Mouse (Mus musculus) T-cell, adult 2 months (primary cell): Measurements from ENCODE around the gene Dcaf5.

Experiments used
- DNase-seq: peaks from one replicate; pipeline ENCODE4 v3.0.0; 2022; ENCODE audit warnings: low spot score

Dcaf5 gene

DNA sequence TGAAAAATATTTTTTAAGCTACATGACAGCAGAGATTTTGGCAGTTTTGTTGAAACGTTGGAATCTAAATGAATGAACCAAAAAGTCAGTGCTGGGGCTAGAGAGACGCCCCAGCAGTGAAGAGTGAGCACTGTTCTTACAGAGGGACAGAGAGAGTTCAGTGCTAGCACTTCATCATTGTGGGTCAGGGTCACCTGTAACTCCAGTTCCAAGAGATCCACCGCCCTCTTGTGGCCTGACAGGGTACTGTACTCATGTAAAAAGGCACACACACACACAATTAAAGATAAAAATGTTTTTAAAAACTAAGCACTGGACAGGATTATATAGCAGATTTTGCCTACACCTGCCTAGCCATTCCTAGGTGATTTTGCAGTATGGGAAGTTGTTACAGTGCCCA lies 29.8 kb downstream of the Dcaf5 start:
- peak; percentile 51 for DNase-seq

- no peak for DNase-seq
Observed at GRCm38 (mm10) chr12:80404139-80404538, 32.3 kb downstream of the Dcaf5 start.

- DNase-seq: no peak
Observed at GRCm38 (mm10) chr12:80399147-80399546, 37.3 kb downstream of the Dcaf5 start.

- DNase-seq: no peak
Observed at GRCm38 (mm10) chr12:80396397-80396796, 40.0 kb downstream of the Dcaf5 start.

GRCm38 (mm10) chr12:80395270-80395669 lies 41.1 kb downstream of the Dcaf5 start:
- no peak for DNase-seq

DNA sequence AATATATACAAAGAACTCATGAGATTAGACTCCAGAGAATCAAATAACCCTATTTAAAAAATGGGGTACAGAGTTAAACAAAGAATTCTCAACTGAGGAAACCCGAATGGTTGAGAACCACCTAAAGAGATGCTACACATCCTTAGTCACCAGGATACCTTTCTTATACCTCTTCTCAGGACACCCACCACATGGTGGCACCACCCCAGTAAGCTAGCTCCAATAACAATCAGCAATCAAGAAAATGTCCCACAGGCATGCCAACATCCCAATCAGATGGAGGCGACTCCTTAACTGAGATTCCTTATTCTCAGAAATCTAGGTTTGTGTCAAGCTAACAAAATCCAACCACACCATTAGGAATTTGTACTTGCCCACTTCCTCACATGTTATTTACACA lies 42.4 kb downstream of the Dcaf5 start:
- peak; percentile 17 for DNase-seq

GRCm38 (mm10) chr12:80389448-80389847 lies 47.0 kb downstream of the Dcaf5 start:
- no peak for DNase-seq

DNA sequence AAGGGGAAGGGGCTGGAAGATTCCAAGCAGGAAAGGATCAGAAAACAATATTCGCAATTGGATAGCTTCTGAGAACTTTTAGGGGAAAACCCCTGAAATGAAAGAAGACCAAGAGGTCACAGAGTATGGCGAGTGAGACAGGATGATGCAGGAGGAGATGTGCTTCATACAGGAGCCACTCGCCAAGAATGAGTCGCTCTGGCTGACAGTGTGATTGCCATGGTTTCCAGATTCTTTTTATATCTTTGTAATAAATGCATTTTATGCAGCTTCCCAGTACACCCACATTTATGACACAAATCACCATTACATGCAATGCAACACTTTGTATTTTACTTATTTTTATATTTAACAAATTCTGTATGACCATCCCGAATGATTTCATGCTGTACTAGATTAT lies 49.1 kb downstream of the Dcaf5 start:
- no peak for DNase-seq

GRCm38 (mm10) chr12:80385361-80385760 lies 51.0 kb downstream of the Dcaf5 start:
- DNase-seq: no peak

- no peak for DNase-seq
Observed at GRCm38 (mm10) chr12:80383478-80383877, 52.9 kb downstream of the Dcaf5 start.

DNA sequence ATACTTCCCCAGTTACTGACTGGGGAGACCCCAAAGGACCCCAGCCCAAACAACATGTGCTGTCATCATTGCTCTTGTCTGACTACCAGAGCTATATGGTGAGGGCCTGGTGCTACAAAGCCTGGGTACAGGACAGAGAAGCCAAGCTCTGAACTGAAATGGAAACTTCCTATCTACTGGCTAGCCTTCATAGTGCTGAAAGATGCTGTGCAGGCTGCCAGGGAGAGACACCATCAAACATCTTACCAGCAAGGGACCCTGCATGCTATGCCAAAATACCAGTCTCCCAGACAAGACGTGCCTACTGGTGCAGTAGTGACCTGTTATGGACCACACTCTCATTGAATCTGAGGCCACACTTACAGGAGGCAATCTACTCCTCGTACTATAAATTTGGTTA lies 53.6 kb downstream of the Dcaf5 start:
- DNase-seq: no peak

DNA sequence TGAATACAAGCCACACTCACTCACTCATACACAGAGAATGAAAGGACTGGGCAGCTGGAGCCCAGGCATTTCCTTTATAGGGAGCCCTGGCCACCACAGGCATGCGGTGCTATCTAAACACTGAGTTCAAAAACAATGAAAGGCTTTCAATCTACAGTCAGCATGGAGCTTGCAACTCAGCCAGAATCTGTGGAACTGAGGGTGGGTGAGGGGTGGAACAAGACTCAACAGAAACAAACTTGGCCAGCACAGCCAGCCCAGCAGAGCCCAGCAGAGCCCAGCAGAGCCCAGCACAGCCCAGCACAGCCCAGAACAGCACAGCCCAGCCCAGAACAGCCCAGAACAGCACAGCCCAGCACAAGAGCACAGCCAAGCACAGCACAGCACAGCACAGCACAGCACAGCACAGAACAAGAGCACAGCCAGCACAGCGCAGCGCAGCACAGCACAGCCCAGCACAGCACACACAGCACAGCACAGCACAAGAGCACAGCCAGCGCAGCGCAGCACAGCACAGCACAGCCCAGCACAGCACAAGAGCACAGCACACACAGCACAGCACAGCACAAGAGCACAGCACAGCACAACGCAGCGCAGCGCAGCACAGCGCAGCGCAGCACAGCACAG lies 56.5 kb downstream of the Dcaf5 start:
- no peak for DNase-seq

DNA sequence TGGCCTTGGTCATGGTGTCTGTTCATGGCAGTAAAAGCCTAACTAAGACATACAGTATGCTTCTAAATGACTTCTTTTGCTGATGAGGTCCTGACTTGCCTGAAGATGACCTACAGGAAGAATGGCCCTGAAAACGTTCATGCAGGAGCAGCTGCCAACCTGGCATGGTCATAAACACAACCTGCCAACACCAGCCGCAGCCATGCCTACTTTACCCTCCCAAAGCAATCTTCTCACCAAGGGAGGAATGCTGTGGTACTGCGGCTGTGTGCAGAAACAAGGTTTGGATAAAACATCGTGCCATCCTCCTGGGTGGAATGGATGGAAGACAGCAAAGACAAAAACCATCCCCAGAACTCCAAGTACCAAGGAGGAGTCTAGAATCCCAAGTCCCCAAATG lies 57.0 kb downstream of the Dcaf5 start:
- DNase-seq: no peak

DNA sequence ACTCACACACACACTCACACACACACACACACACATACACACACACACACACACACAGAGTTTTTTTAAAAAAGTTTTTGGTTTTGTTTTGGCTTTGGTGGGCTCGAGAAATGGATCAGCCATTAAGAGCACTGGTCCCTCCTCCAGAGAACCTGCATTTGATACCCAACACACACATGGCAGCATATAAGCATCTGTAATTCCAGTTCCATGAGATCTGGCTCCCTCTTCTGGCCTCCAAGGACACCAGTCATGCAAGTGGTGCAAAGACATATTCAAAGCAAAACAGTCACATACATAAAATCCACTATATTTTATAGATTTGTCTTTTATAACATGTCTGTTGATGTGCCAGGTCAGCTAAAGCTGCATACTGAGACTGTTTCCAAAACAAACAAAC lies 58.8 kb downstream of the Dcaf5 start:
- peak; percentile 4 for DNase-seq

DNA sequence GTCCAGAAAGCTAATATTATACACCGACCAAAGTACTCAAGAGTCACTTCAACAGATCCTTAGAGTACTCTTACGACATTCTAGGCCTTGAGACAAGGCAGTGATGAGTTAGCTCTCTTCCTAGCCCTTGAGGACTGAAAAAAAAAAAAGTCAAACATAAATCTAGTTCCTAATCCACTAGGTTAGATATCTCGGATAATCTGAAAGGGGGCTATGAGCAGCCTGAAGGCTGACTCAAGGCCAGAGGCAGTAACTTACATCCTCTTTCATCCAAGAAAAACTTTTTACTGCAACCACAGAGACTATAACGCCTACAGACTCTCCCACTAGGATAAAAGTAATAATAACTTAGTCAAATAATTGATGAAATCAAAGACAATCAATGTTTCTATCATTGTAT lies 60.7 kb downstream of the Dcaf5 start:
- DNase-seq: no peak

- DNase-seq: no peak
Observed at GRCm38 (mm10) chr12:80374736-80375135, 61.7 kb downstream of the Dcaf5 start.

- no peak for DNase-seq
Observed at GRCm38 (mm10) chr12:80372946-80373345, 63.5 kb downstream of the Dcaf5 start.

GRCm38 (mm10) chr12:80367227-80367626 lies 69.2 kb downstream of the Dcaf5 start:
- DNase-seq: no peak

DNA sequence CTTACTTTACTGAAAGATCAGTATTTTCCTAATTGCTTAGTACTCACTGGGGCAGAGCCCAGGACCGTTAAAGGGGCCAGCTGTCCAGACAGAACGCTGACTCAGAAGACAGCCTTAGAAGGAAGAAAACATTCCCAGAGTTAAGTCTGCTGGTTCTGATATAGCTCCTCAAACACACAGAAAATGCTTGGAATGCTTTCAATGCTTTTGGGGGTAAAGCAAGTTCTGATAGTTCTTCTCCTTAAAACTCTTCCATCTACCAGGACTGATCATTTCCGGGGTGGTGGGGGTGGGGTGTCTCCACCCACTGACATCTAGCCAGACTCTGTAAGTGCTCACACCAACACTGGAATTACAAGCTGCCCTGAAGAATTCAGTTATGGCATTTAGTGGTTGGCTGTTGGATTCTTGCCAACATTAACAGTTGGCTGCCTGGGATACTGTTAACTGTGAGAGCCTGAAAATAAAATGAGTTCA lies 70.4 kb downstream of the Dcaf5 start:
- DNase-seq: no peak

DNA sequence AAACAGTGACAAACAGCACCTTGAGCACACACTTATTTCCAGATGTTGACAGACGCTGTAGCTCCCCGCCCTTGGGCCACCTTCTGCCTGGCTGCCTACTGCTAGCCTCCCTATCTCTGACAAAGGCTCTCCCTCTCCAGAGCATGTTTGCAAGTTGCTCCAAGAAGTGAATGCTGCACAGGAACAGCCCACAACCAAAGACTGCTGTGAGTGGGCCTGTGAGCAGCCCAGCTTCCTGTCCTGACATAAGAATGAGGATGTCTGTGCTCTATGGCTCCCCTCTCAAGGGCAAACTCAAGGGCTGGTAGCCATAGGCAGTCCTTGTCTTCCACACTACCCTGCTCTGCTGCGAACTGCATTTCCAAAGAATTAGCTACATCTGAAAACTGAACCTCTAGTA lies 71.1 kb downstream of the Dcaf5 start:
- DNase-seq: no peak

DNA sequence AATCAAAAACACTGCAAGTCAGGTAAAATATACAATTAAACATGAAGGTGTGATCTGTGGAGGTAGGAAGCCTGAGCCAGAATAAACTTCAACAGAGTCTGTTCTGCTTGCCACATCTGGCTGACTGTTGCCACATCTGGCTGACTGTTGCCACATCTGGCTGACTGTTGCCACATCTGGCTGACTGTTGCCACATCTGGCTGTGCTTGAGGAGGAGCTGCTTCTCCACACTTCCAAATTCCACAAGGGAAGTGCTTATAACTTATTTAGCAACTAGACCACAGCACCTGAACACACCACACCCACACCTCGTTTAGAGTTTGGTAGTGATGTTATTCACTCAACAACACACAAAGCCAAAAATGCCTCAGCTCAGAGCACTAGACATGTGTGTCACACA lies 74.7 kb downstream of the Dcaf5 start:
- no peak for DNase-seq

DNA sequence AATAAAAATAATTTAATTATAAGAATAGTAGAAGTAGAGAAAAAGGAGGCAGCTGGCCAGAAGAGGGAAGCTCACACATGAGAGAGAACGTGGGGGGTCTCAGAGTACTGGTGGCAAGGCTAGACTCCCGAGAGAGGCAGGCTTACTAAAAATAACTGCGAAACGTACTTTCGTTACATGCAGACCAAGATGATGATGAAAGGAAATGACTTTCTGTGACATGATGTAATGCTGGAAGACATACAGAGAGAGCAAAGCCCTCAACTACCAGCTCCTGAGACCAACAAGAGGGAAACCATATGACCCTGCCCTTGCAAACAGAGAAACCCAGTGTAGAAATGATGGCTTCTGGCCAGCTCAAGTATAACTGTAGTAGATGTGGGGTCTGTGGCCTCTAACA lies 76.1 kb downstream of the Dcaf5 start:
- DNase-seq: no peak

GRCm38 (mm10) chr12:80344777-80345231 lies 91.6 kb downstream of the Dcaf5 start:
- no peak for DNase-seq

DNA sequence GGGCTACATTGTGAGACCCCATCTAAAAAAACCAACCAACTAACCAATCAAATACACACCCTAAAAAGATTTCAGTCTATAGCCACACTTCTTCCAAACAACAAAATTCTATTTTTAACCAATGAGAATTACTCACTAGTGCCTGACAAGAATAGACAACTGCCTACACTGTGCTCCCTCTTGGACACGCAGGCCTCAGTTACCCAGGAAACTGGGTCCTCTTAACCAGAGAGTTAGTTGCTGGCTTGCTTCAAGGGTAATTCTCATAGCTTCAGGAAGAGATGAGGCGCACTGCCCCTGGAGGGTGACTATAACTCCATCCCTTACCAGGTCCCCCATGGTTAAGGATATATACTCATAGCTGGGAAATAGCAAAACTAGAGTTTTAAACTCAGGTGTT lies 95.5 kb downstream of the Dcaf5 start:
- DNase-seq: no peak
